In the genomic region with DNA sequence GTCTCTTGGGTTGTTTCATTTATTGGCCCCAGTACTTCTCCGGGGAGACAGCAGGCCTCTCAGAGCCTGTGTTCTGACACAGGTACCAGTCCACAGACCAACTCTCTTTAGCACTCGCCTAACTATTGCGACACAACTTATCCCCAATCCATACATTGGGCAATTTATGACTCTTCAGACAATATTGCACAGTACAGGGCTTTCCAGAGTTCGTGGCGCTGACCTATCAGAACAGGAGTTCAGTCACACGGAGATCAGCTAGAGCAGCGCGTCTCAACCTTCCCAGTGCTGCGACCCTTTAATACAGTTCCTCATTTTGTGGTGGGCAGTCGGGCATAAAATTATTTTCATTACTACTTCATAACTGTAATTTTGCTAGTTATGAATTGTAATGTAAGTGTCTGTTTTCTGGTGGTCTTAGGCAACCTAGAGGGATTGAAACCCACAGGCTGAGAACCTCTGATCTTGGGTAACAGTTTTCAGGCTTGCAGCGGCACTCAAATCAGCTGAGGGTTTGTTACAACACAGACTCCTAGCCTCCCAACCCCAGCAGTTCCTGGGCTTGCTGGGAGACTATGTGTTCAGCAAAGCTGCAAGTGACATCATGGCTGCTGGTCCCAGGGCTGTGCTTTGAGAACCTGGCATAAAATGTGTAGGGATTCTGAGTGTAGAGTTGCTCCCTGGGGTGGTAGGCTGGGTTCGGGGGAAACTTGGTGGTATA, we compare ENCODE assay signal across 25 mouse cellular contexts. TPM values are rescaled to one million over a fixed set of nuclear protein-coding genes. Genes with fewer than 3 reads are reported as not detected.
DNase-seq lines count a peak whose midpoint lies in the region; ATAC-seq and TF ChIP-seq lines count a peak whose summit lies in the region.
"Had no signal": no experiment of that assay in that cellular context is flagged by ENCODE, and none has a peak within 500 bp of the region (broad histone marks: within the 10 kb centered on the region; RNA-seq: fewer than 3 reads in every experiment).

No protein-coding gene starts in this region.

- 0 out of 2 replicates have a peak overlapping the region, but pooled peaks have one; percentile 95 for H3K27ac ChIP-seq in kidney, embryonic 16.5 days (ENCODE audit: low read length)
- H3K27ac ChIP-seq in kidney, adult 2 months (ENCODE audit: insufficient read depth, low read depth, low read length), result no peak overlapping the region
- peak overlapping the region; percentile 50 for H3K27ac ChIP-seq in liver, embryonic 16.5 days (ENCODE audit: low read length)
- H3K27ac ChIP-seq: embryonic facial prominence, embryonic 15.5 days; forebrain, embryonic 15.5 days; heart, embryonic 13.5 days; hindbrain, embryonic 14.5 days; limb, embryonic 10.5 days; stomach, embryonic 15.5 days had no signal

- peaks cover 50% of the 10 kb centered on the region for H3K4me1 ChIP-seq in kidney, embryonic 16.5 days (ENCODE audit: insufficient read depth, low read length)
- H3K4me1 ChIP-seq in kidney, adult 2 months (ENCODE audit: control insufficient read depth, insufficient read depth, low read length), result peaks cover 32% of the 10 kb centered on the region
- H3K4me1 ChIP-seq in liver, embryonic 16.5 days (ENCODE audit: control insufficient read depth, low read depth, low read length), result peaks cover 10% of the 10 kb centered on the region
- H3K4me1 ChIP-seq: megakaryocyte, embryonic 14.5 days had no signal

- H3K9me3 ChIP-seq in kidney, embryonic 16.5 days (ENCODE audit: low read length), result no peaks in the 10 kb centered on the region
- no peaks in the 10 kb centered on the region for H3K9me3 ChIP-seq in liver, embryonic 16.5 days (replicated peaks; ENCODE audit: control insufficient read depth, low read length)
- H3K9me3 ChIP-seq: embryonic facial prominence, embryonic 15.5 days; forebrain, embryonic 15.5 days; heart, embryonic 13.5 days; limb, embryonic 10.5 days; megakaryocyte, embryonic 14.5 days; stomach, embryonic 15.5 days had no signal

- TF ChIP-seq CTCF in kidney, adult 2 months (conservative IDR thresholded peaks at IDR 0.05; ENCODE audit: insufficient read depth, insufficient read length, low read depth, low read length), result no peak

- ATAC-seq in kidney, embryonic 16.5 days (ENCODE audit: low FRiP score, low TSS enrichment), result no peak
- peak; percentile 55 to 84; a peak in 3 of 4 replicates for ATAC-seq in hematopoietic stem cell, adult 5-6 weeks (replicated peaks in 1 of 2; ENCODE audit: insufficient read depth in 1 of 2, low FRiP score in 2 of 2, low TSS enrichment in 1 of 2, low read depth in 1 of 2, poor library complexity in 2 of 2, severe bottlenecking in 2 of 2)
- ATAC-seq in liver, embryonic 16.5 days (ENCODE audit: low read depth), result peak; percentile 63
- ATAC-seq: forebrain, embryonic 15.5 days; midbrain, embryonic 16.5 days had no signal

- no peak overlapping the region for H3K4me3 ChIP-seq in kidney, embryonic 16.5 days (ENCODE audit: low read length)
- H3K4me3 ChIP-seq in kidney, adult 2 months (ENCODE audit: insufficient read depth, low read depth, low read length), result no peak overlapping the region
- H3K4me3 ChIP-seq in liver, embryonic 16.5 days (ENCODE audit: low read depth, low read length), result no peak overlapping the region
- H3K4me3 ChIP-seq: embryonic facial prominence, embryonic 15.5 days; forebrain, embryonic 15.5 days; heart, embryonic 13.5 days; limb, embryonic 10.5 days; megakaryocyte, embryonic 14.5 days; stomach, embryonic 15.5 days had no signal

- no peak overlapping the region for H3K9ac ChIP-seq in kidney, embryonic 16.5 days (replicated peaks; ENCODE audit: low read length)
- H3K9ac ChIP-seq in liver, embryonic 16.5 days (ENCODE audit: low read depth, low read length), result no peak overlapping the region; the same call in 1 of the 2 replicates
- H3K9ac ChIP-seq: embryonic facial prominence, embryonic 15.5 days; forebrain, embryonic 15.5 days; heart, embryonic 13.5 days; hindbrain, embryonic 14.5 days; stomach, embryonic 15.5 days had no signal

- no peak for DNase-seq in kidney, adult 2 months
- DNase-seq in 416B (ENCODE audit: low read depth), result peak; percentile 17
- DNase-seq in layer of hippocampus, adult 18-20 months (ENCODE audit: low spot score in 2 of 2), result no peak
- no peak for DNase-seq in heart, adult 9 months (ENCODE audit: low spot score in 2 of 2)
- DNase-seq: adrenal gland, adult 2 months; B cell, adult 2 months; cerebellum, postnatal 36 days; gastrocnemius, postnatal 10 days; heart, adult 11 months; heart, postnatal 14 days; kidney, postnatal 10 days; lung, postnatal 10 days; right cerebral cortex, adult 18-20 months; thymus, postnatal 25 days had no signal

- H3K4me2 ChIP-seq in kidney, embryonic 16.5 days (replicated peaks; ENCODE audit: low read depth, low read length), result no peak overlapping the region
- peak overlapping the region; percentile 20; the same call in 1 of the 2 replicates for H3K4me2 ChIP-seq in liver, embryonic 16.5 days (ENCODE audit: low read depth, low read length)
- H3K4me2 ChIP-seq: embryonic facial prominence, embryonic 15.5 days; forebrain, embryonic 15.5 days; heart, embryonic 13.5 days; hindbrain, embryonic 14.5 days; stomach, embryonic 15.5 days had no signal

- H3K27me3 ChIP-seq in kidney, embryonic 16.5 days (ENCODE audit: insufficient read depth, low read length), result no peaks in the 10 kb centered on the region
- H3K27me3 ChIP-seq in kidney, adult 2 months (replicated peaks; ENCODE audit: control insufficient read depth, insufficient read depth, low read length), result no peaks in the 10 kb centered on the region
- no peaks in the 10 kb centered on the region for H3K27me3 ChIP-seq in liver, embryonic 16.5 days (ENCODE audit: control insufficient read depth, insufficient read depth, low read depth, low read length)
- H3K27me3 ChIP-seq: forebrain, embryonic 15.5 days; heart, embryonic 13.5 days; stomach, embryonic 15.5 days had no signal

- no peak for TF ChIP-seq POLR2A in kidney, adult 2 months (IDR thresholded peaks at IDR 0.05; ENCODE audit: low read depth, low read length)

- no peaks in the 10 kb centered on the region for H3K36me3 ChIP-seq in kidney, embryonic 16.5 days (ENCODE audit: insufficient read depth, low read length)
- no peaks in the 10 kb centered on the region for H3K36me3 ChIP-seq in kidney, adult 2 months (ENCODE audit: control insufficient read depth, insufficient read depth, low read length)
- H3K36me3 ChIP-seq in liver, embryonic 16.5 days (ENCODE audit: control insufficient read depth, insufficient read depth), result no peaks in the 10 kb centered on the region
- H3K36me3 ChIP-seq: embryonic facial prominence, embryonic 15.5 days; forebrain, embryonic 15.5 days; heart, embryonic 13.5 days; limb, embryonic 10.5 days; stomach, embryonic 15.5 days had no signal

- 81% methylated on average over 12 of the region's 12 CpGs for WGBS in kidney, embryonic 16.5 days
- WGBS in kidney, adult 2 months, result 91% methylated on average over 12 of the region's 12 CpGs
- 51% methylated on average over 12 of the region's 12 CpGs for WGBS in liver, embryonic 16.5 days (ENCODE audit: insufficient replicate concordance)

RNA-seq across cellular contexts. Expression of gene Plekha1, which starts 26.0 kb away (rescaled TPM):
- polyA plus RNA-seq in kidney, embryonic 16.5 days (2015; fragmentation: Nextera tagmentation; extraction: Ambion mirVana), result 91.6 and 101 TPM in 2 replicates
- 58.5 and 63.3 TPM in 2 replicates for polyA plus RNA-seq in kidney, adult 2 months (2012; rRNA removed)
- total RNA-seq in hematopoietic stem cell, adult 5-6 weeks (2017), result 20.2 and 29.1 TPM in 2 replicates
- 13.8 and 15.7 TPM in 2 replicates for polyA plus RNA-seq in liver, embryonic 16.5 days (2015; fragmentation: Nextera tagmentation; extraction: Ambion mirVana)
- 10 to 100 TPM; 84.7 TPM for total RNA-seq in layer of hippocampus, adult 18-20 months (2021)
